Mouse (Mus musculus): ENCODE results near the gene 5430419D17Rik. TPM values are rescaled to one million over a fixed set of nuclear protein-coding genes. Genes with fewer than 3 reads are reported as not detected.

Gene 5430419D17Rik
- polyA plus RNA-seq (2014; fragmentation: Nextera tagmentation; extraction: Ambion mirVana): not detected in 2 replicates

GRCm38 (mm10) chr7:131174121-131174520, at the start of gene 5430419D17Rik:
Gene 5430419D17Rik, plus strand, starts transcription at chr7:131174402.
- Histone ChIP-seq H3K36me3 (ENCODE audit: control insufficient read depth, insufficient read depth, low read length) (no peaks in the 10 kb centered on the region), H3K9me3 (ENCODE audit: control insufficient read depth, low read length) (no peaks in the 10 kb centered on the region), H3K27ac (ENCODE audit: low read depth, low read length) (no peak within 1 kb of the TSS), H3K4me3 (ENCODE audit: low read depth, low read length) (no peak within 1 kb of the TSS), H3K4me2 (ENCODE audit: low read depth, low read length, severe bottlenecking) (no peak within 1 kb of the TSS), H3K4me1 (replicated peaks; ENCODE audit: control insufficient read depth, insufficient read depth, low read length) (no peaks in the 10 kb centered on the region), H3K27me3 (ENCODE audit: control insufficient read depth, insufficient read depth, low read length) (no peaks in the 10 kb centered on the region), H3K9ac (ENCODE audit: low read length) (no peak within 1 kb of the TSS)
- DNase-seq (ENCODE audit: low spot score) (no peak), ATAC-seq (replicated peaks; ENCODE audit: low FRiP score) (no peak)
- 89% methylated on average over 9 of the region's 9 CpGs for WGBS

GRCm38 (mm10) chr7:131130021-131130420, 44.2 kb upstream of the 5430419D17Rik start:
- ATAC-seq (replicated peaks; ENCODE audit: low FRiP score) (no peak), DNase-seq (ENCODE audit: low spot score) (no peak)
- no peaks in the 10 kb centered on the region for H3K27me3 ChIP-seq (ENCODE audit: control insufficient read depth, insufficient read depth, low read length)
- no peak overlapping the region for H3K4me2 ChIP-seq (ENCODE audit: low read depth, low read length, severe bottlenecking)
- WGBS: 80% methylated on average over 12 of the region's 12 CpGs
- no peak overlapping the region for H3K27ac ChIP-seq (ENCODE audit: low read depth, low read length)
- H3K9me3 ChIP-seq (ENCODE audit: control insufficient read depth, low read length): no peaks in the 10 kb centered on the region
- no peaks in the 10 kb centered on the region for H3K4me1 ChIP-seq (replicated peaks; ENCODE audit: control insufficient read depth, insufficient read depth, low read length)
- no peak overlapping the region for H3K9ac ChIP-seq (ENCODE audit: low read length)
- no peaks in the 10 kb centered on the region for H3K36me3 ChIP-seq (ENCODE audit: control insufficient read depth, insufficient read depth, low read length)
- no peak overlapping the region for H3K4me3 ChIP-seq (ENCODE audit: low read depth, low read length)

GRCm38 (mm10) chr7:131133181-131133580, 41.0 kb upstream of the 5430419D17Rik start:
- Histone ChIP-seq H3K9me3 (ENCODE audit: control insufficient read depth, low read length) (no peaks in the 10 kb centered on the region), H3K4me2 (ENCODE audit: low read depth, low read length, severe bottlenecking) (no peak overlapping the region), H3K4me3 (ENCODE audit: low read depth, low read length) (no peak overlapping the region), H3K27ac (ENCODE audit: low read depth, low read length) (no peak overlapping the region), H3K27me3 (ENCODE audit: control insufficient read depth, insufficient read depth, low read length) (no peaks in the 10 kb centered on the region), H3K9ac (ENCODE audit: low read length) (no peak overlapping the region), H3K4me1 (replicated peaks; ENCODE audit: control insufficient read depth, insufficient read depth, low read length) (no peaks in the 10 kb centered on the region), H3K36me3 (ENCODE audit: control insufficient read depth, insufficient read depth, low read length) (no peaks in the 10 kb centered on the region)
- DNase-seq (ENCODE audit: low spot score): no peak
- 74% methylated on average over 3 of the region's 3 CpGs for whole genome bisulfite sequencing
- no peak for ATAC-seq (replicated peaks; ENCODE audit: low FRiP score)

- Histone ChIP-seq H3K4me1 (replicated peaks; ENCODE audit: control insufficient read depth, insufficient read depth, low read length) (no peaks in the 10 kb centered on the region), H3K9me3 (ENCODE audit: control insufficient read depth, low read length) (no peaks in the 10 kb centered on the region), H3K36me3 (ENCODE audit: control insufficient read depth, insufficient read depth, low read length) (no peaks in the 10 kb centered on the region), H3K9ac (ENCODE audit: low read length) (no peak within 1 kb of the TSS), H3K27ac (ENCODE audit: low read depth, low read length) (no peak within 1 kb of the TSS), H3K27me3 (ENCODE audit: control insufficient read depth, insufficient read depth, low read length) (no peaks in the 10 kb centered on the region), H3K4me3 (ENCODE audit: low read depth, low read length) (no peak within 1 kb of the TSS), H3K4me2 (ENCODE audit: low read depth, low read length, severe bottlenecking) (no peak within 1 kb of the TSS)
- DNase-seq (ENCODE audit: low spot score) (no peak), ATAC-seq (replicated peaks; ENCODE audit: low FRiP score) (no peak)
- 92% methylated on average over 2 of the region's 2 CpGs for WGBS
These were observed 28.0 kb upstream of the 5430419D17Rik start, which contains the start of gene 4933402N03Rik for GRCm38 (mm10) chr7:131146214-131146613. Gene 4933402N03Rik, minus strand, starts transcription at chr7:131146314.

GRCm38 (mm10) chr7:131150179-131150578, 24.0 kb upstream of the 5430419D17Rik start:
- WGBS: 87% methylated on average over 3 of the region's 3 CpGs
- DNase-seq (ENCODE audit: low spot score) (no peak), ATAC-seq (replicated peaks; ENCODE audit: low FRiP score) (no peak)
- H3K9ac ChIP-seq (ENCODE audit: low read length): no peak overlapping the region
- H3K4me3 ChIP-seq (ENCODE audit: low read depth, low read length): no peak overlapping the region
- no peaks in the 10 kb centered on the region for H3K27me3 ChIP-seq (ENCODE audit: control insufficient read depth, insufficient read depth, low read length)
- no peak overlapping the region for H3K27ac ChIP-seq (ENCODE audit: low read depth, low read length)
- H3K4me1 ChIP-seq (replicated peaks; ENCODE audit: control insufficient read depth, insufficient read depth, low read length): no peaks in the 10 kb centered on the region
- H3K9me3 ChIP-seq (ENCODE audit: control insufficient read depth, low read length): no peaks in the 10 kb centered on the region
- H3K36me3 ChIP-seq (ENCODE audit: control insufficient read depth, insufficient read depth, low read length): no peaks in the 10 kb centered on the region
- no peak overlapping the region for H3K4me2 ChIP-seq (ENCODE audit: low read depth, low read length, severe bottlenecking)

- H3K4me2 ChIP-seq (ENCODE audit: low read depth, low read length, severe bottlenecking): no peak overlapping the region
These were observed 21.2 kb upstream of the 5430419D17Rik start for GRCm38 (mm10) chr7:131153044-131153443.

GRCm38 (mm10) chr7:131162251-131162650, 12.0 kb upstream of the 5430419D17Rik start:
- H3K4me1 ChIP-seq (replicated peaks; ENCODE audit: control insufficient read depth, insufficient read depth, low read length): no peaks in the 10 kb centered on the region
- no peaks in the 10 kb centered on the region for H3K9me3 ChIP-seq (ENCODE audit: control insufficient read depth, low read length)
- no peak overlapping the region for H3K4me3 ChIP-seq (ENCODE audit: low read depth, low read length)
- no peaks in the 10 kb centered on the region for H3K27me3 ChIP-seq (ENCODE audit: control insufficient read depth, insufficient read depth, low read length)
- WGBS: 73% methylated on average over 7 of the region's 7 CpGs
- no peak overlapping the region for H3K9ac ChIP-seq (ENCODE audit: low read length)
- ATAC-seq (replicated peaks; ENCODE audit: low FRiP score): no peak
- no peak overlapping the region for H3K27ac ChIP-seq (ENCODE audit: low read depth, low read length)
- no peaks in the 10 kb centered on the region for H3K36me3 ChIP-seq (ENCODE audit: control insufficient read depth, insufficient read depth, low read length)
- no peak for DNase-seq (ENCODE audit: low spot score)
- H3K4me2 ChIP-seq (ENCODE audit: low read depth, low read length, severe bottlenecking): no peak overlapping the region

More at GRCm38 (mm10) chr7:131153044-131153443, 21.2 kb upstream of the 5430419D17Rik start:
- no peak for DNase-seq (ENCODE audit: low spot score)
- no peak for ATAC-seq (replicated peaks; ENCODE audit: low FRiP score)
- Histone ChIP-seq H3K27ac (ENCODE audit: low read depth, low read length) (no peak overlapping the region), H3K36me3 (ENCODE audit: control insufficient read depth, insufficient read depth, low read length) (no peaks in the 10 kb centered on the region), H3K4me1 (replicated peaks; ENCODE audit: control insufficient read depth, insufficient read depth, low read length) (no peaks in the 10 kb centered on the region), H3K4me3 (ENCODE audit: low read depth, low read length) (no peak overlapping the region), H3K27me3 (ENCODE audit: control insufficient read depth, insufficient read depth, low read length) (no peaks in the 10 kb centered on the region), H3K9me3 (ENCODE audit: control insufficient read depth, low read length) (no peaks in the 10 kb centered on the region), H3K9ac (ENCODE audit: low read length) (no peak overlapping the region)
- 85% methylated on average over 5 of the region's 5 CpGs for WGBS

- 67% methylated on average over 3 of the region's 3 CpGs for WGBS
- ATAC-seq (replicated peaks; ENCODE audit: low FRiP score): no peak
- no peak overlapping the region for H3K9ac ChIP-seq (ENCODE audit: low read length)
These were observed 6.4 kb upstream of the 5430419D17Rik start for GRCm38 (mm10) chr7:131167771-131168170.

GRCm38 (mm10) chr7:131169099-131169498, 5.1 kb upstream of the 5430419D17Rik start:
- 69% methylated on average over 2 of the region's 2 CpGs for WGBS
- Histone ChIP-seq H3K9me3 (ENCODE audit: control insufficient read depth, low read length) (no peaks in the 10 kb centered on the region), H3K4me2 (ENCODE audit: low read depth, low read length, severe bottlenecking) (no peak overlapping the region), H3K27ac (ENCODE audit: low read depth, low read length) (no peak overlapping the region), H3K36me3 (ENCODE audit: control insufficient read depth, insufficient read depth, low read length) (no peaks in the 10 kb centered on the region), H3K4me3 (ENCODE audit: low read depth, low read length) (no peak overlapping the region), H3K27me3 (ENCODE audit: control insufficient read depth, insufficient read depth, low read length) (no peaks in the 10 kb centered on the region), H3K9ac (ENCODE audit: low read length) (no peak overlapping the region), H3K4me1 (replicated peaks; ENCODE audit: control insufficient read depth, insufficient read depth, low read length) (no peaks in the 10 kb centered on the region)
- ATAC-seq (replicated peaks; ENCODE audit: low FRiP score): no peak
- DNase-seq (ENCODE audit: low spot score): no peak

More at GRCm38 (mm10) chr7:131167771-131168170, 6.4 kb upstream of the 5430419D17Rik start:
- Histone ChIP-seq H3K9me3 (ENCODE audit: control insufficient read depth, low read length) (no peaks in the 10 kb centered on the region), H3K4me2 (ENCODE audit: low read depth, low read length, severe bottlenecking) (no peak overlapping the region), H3K27ac (ENCODE audit: low read depth, low read length) (no peak overlapping the region), H3K36me3 (ENCODE audit: control insufficient read depth, insufficient read depth, low read length) (no peaks in the 10 kb centered on the region), H3K4me3 (ENCODE audit: low read depth, low read length) (no peak overlapping the region), H3K4me1 (replicated peaks; ENCODE audit: control insufficient read depth, insufficient read depth, low read length) (no peaks in the 10 kb centered on the region), H3K27me3 (ENCODE audit: control insufficient read depth, insufficient read depth, low read length) (no peaks in the 10 kb centered on the region)
- no peak for DNase-seq (ENCODE audit: low spot score)
